Mouse (Mus musculus) hindlimb bud, embryonic 11.5 days (tissue): ENCODE data around the gene Antxrl.

Source experiments
- DNase-seq: peaks from one replicate; pipeline ENCODE4 v3.0.0-alpha.2; 2012; ENCODE audit warnings: low read depth, low spot score; ENCODE audit errors: extremely low spot score

Gene Antxrl

GRCm38 (mm10) chr14:34052516-34052915, at the start of gene Antxrl:
Gene Antxrl (plus strand): TSS chr14:34052707.
- no peak for DNase-seq

GRCm38 (mm10) chr14:34015063-34015462, 37.4 kb upstream of the Antxrl start, which contains the start of gene Gm30083:
Gene Gm30083 (minus strand): TSS chr14:34015182.
- DNase-seq = no peak

GRCm38 (mm10) chr14:34016381-34016780, 36.1 kb upstream of the Antxrl start, which contains the start of gene Gm5460:
Gene Gm5460 (plus strand): TSS chr14:34016758.
- no peak for DNase-seq

GRCm38 (mm10) chr14:34016938-34017337, 35.6 kb upstream of the Antxrl start:
- DNase-seq = no peak

- no peak for DNase-seq
These were observed 25.8 kb upstream of the Antxrl start for GRCm38 (mm10) chr14:34026710-34027109.

- no peak for DNase-seq
These were observed 18.5 kb upstream of the Antxrl start for GRCm38 (mm10) chr14:34033841-34034610.

GRCm38 (mm10) chr14:34041241-34041640, 11.3 kb upstream of the Antxrl start:
- DNase-seq = no peak

GRCm38 (mm10) chr14:34043341-34043740, 9.2 kb upstream of the Antxrl start:
- no peak for DNase-seq

- DNase-seq = no peak
These were observed 2.3 kb upstream of the Antxrl start for GRCm38 (mm10) chr14:34050101-34050779.

- DNase-seq = no peak
These were observed 19.2 kb downstream of the Antxrl start for GRCm38 (mm10) chr14:34071665-34072064.

- no peak for DNase-seq
These were observed 22.8 kb downstream of the Antxrl start for GRCm38 (mm10) chr14:34075346-34075745.

GRCm38 (mm10) chr14:34077222-34077621, 24.7 kb downstream of the Antxrl start:
- no peak for DNase-seq

GRCm38 (mm10) chr14:34078293-34078692, 25.8 kb downstream of the Antxrl start:
- DNase-seq = no peak

- DNase-seq = peak; percentile 61
These were observed 28.0 kb downstream of the Antxrl start for GRCm38 (mm10) chr14:34080321-34080997.

- DNase-seq = no peak
These were observed 33.2 kb downstream of the Antxrl start, which contains the start of gene Anxa8 for GRCm38 (mm10) chr14:34085731-34086130. Gene Anxa8 (plus strand): TSS chr14:34085981.

GRCm38 (mm10) chr14:34086806-34087205, 34.3 kb downstream of the Antxrl start:
- DNase-seq = no peak

- no peak for DNase-seq
These were observed 35.4 kb downstream of the Antxrl start for GRCm38 (mm10) chr14:34087856-34088398.

GRCm38 (mm10) chr14:34089796-34090195, 37.3 kb downstream of the Antxrl start:
- DNase-seq = no peak

- no peak for DNase-seq
These were observed 39.0 kb downstream of the Antxrl start for GRCm38 (mm10) chr14:34091475-34091874.

- no peak for DNase-seq
These were observed 40.3 kb downstream of the Antxrl start for GRCm38 (mm10) chr14:34092856-34093255.

GRCm38 (mm10) chr14:34096161-34096560, 43.7 kb downstream of the Antxrl start:
- DNase-seq = no peak
